8 mouse cellular contexts compared by ENCODE assay signal in genomic region chr17:4726331-4726741, GRCm38 (mm10).
DNase-seq lines count a peak whose midpoint lies in the region; ATAC-seq and TF ChIP-seq lines count a peak whose summit lies in the region.

No protein-coding gene starts in this region.

- no peak for TF ChIP-seq POLR2A in thymus, adult 2 months (IDR thresholded peaks at IDR 0.05; ENCODE audit: control insufficient read depth, extremely low read depth, insufficient read depth, low read length, poor library complexity)

- H3K36me3 ChIP-seq in heart, embryonic 11.5 days (ENCODE audit: control insufficient read depth, insufficient read depth, low read length) = no peaks in the 10 kb centered on the region
- no peaks in the 10 kb centered on the region for H3K36me3 ChIP-seq in intestine, embryonic 15.5 days
- no peaks in the 10 kb centered on the region for H3K36me3 ChIP-seq in thymus, adult 2 months (ENCODE audit: control insufficient read depth, insufficient read depth, low read length)

- no peak for TF ChIP-seq CTCF in thymus, adult 2 months (IDR thresholded peaks at IDR 0.05; ENCODE audit: borderline replicate concordance, control insufficient read depth, extremely low read depth, insufficient read depth, low read length, poor library complexity)

- no peak for DNase-seq in heart, adult 9 months (ENCODE audit: low spot score in 2 of 2)
- DNase-seq in retina, postnatal 1 day = peak; percentile 55
- no peak for DNase-seq in urinary bladder, postnatal 4 days (ENCODE audit: low spot score in 2 of 2)
- no peak for DNase-seq in thymus, adult 2 months
- no peak for DNase-seq in thymus, postnatal 25 days

- no peak overlapping the region for H3K9ac ChIP-seq in heart, embryonic 11.5 days (ENCODE audit: low read depth, low read length)
- no peak overlapping the region for H3K9ac ChIP-seq in intestine, embryonic 15.5 days

- H3K4me2 ChIP-seq in heart, embryonic 11.5 days = no peak overlapping the region
- H3K4me2 ChIP-seq in intestine, embryonic 15.5 days (replicated peaks) = peak overlapping the region; percentile 28

- H3K9me3 ChIP-seq in heart, embryonic 11.5 days (replicated peaks; ENCODE audit: control insufficient read depth, low read length) = no peaks in the 10 kb centered on the region
- no peaks in the 10 kb centered on the region for H3K9me3 ChIP-seq in intestine, embryonic 15.5 days

- H3K4me1 ChIP-seq in heart, embryonic 11.5 days (ENCODE audit: control insufficient read depth, insufficient read depth, low read length) = peaks cover 2% of the 10 kb centered on the region; the same call in 1 of the 2 replicates
- peaks cover 3% of the 10 kb centered on the region; the same call in 1 of the 2 replicates for H3K4me1 ChIP-seq in intestine, embryonic 15.5 days (replicated peaks)
- H3K4me1 ChIP-seq in thymus, adult 2 months (replicated peaks; ENCODE audit: control insufficient read depth, insufficient read depth, low read length) = no peaks in the 10 kb centered on the region

- H3K27ac ChIP-seq in heart, embryonic 11.5 days (ENCODE audit: low read depth, low read length) = 0 out of 2 replicates have a peak overlapping the region, but pooled peaks have one; percentile 1
- H3K27ac ChIP-seq in intestine, embryonic 15.5 days = no peak overlapping the region
- no peak overlapping the region for H3K27ac ChIP-seq in thymus, adult 2 months (ENCODE audit: control insufficient read depth, insufficient read depth, low read length)

- WGBS in heart, embryonic 11.5 days (ENCODE audit: insufficient replicate concordance) = 56% methylated on average over 12 of the region's 12 CpGs
- 38% methylated on average over 12 of the region's 12 CpGs for WGBS in intestine, embryonic 15.5 days
- WGBS in thymus, adult 2 months = 91% methylated on average over 12 of the region's 12 CpGs

- no peak for ATAC-seq in heart, embryonic 11.5 days (replicated peaks; ENCODE audit: insufficient number of reproducible peaks, low FRiP score, low TSS enrichment)
- ATAC-seq in frontal cortex, adult (ENCODE audit: low TSS enrichment) = peak; percentile 97
- ATAC-seq in intestine, embryonic 15.5 days = no peak

- H3K4me3 ChIP-seq in heart, embryonic 11.5 days (ENCODE audit: low read depth, low read length) = no peak overlapping the region
- no peak overlapping the region for H3K4me3 ChIP-seq in intestine, embryonic 15.5 days (replicated peaks)
- H3K4me3 ChIP-seq in thymus, adult 2 months (ENCODE audit: control insufficient read depth, insufficient read depth, low read length) = no peak overlapping the region

- H3K27me3 ChIP-seq in heart, embryonic 11.5 days (ENCODE audit: control insufficient read depth, insufficient read depth, low read length) = no peaks in the 10 kb centered on the region
- no peaks in the 10 kb centered on the region for H3K27me3 ChIP-seq in intestine, embryonic 15.5 days (replicated peaks)
- no peaks in the 10 kb centered on the region for H3K27me3 ChIP-seq in thymus, adult 2 months (ENCODE audit: control insufficient read depth, insufficient read depth, low read length)
